Mouse (Mus musculus) kidney, adult 2 months (tissue): ENCODE measurements around the gene Rnf8.

Source experiments
- CTCF ChIP-seq: fragments of 200-500 bp; conservative IDR thresholded peaks from 2 replicates; pipeline ENCODE4 v1.5.1; 2011; ENCODE audit warnings: low read depth, mild to moderate bottlenecking, control low read depth, low read length, moderate library complexity, mixed read lengths; ENCODE audit not compliant: insufficient read depth, insufficient read length
- POLR2A ChIP-seq: fragments of 200-500 bp; IDR thresholded peaks from one replicate; pipeline ENCODE4 v1.6.1; 2011; ENCODE audit warnings: low read depth, low read length, control low read depth

DNA sequence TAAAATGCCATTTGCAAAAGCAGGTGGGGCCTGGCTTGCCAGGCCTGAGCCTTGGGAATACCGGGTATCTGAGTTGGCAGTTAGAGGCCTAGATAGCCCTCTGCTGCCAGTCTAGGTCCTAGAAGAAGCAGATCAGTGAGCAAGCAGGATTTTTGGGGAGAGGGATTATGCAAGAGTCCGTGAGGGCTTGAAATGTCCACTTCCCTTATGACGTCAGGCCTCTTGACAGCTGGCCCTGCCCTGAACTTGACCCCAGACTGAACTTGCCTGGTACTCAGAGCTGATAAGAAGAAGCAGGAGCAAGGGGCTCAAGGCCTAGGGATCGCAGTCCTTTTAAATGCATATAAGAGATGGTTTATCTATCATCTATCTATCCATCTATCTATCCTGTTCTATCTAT, 13.2 kb upstream of the Rnf8 start:
- TF ChIP-seq CTCF = no peak
- no peak for TF ChIP-seq POLR2A
